Comparison of ENCODE assay signal across 9 mouse cellular contexts in genomic region chr10:77130561-77131240, GRCm38 (mm10). TPM values are rescaled to one million over a fixed set of nuclear protein-coding genes. Genes with fewer than 3 reads are reported as not detected.
DNase-seq lines count a peak whose midpoint lies in the region; ATAC-seq and TF ChIP-seq lines count a peak whose summit lies in the region.
"Had no signal": no experiment of that assay in that cellular context is flagged by ENCODE, and none has a peak within 500 bp of the region (broad histone marks: within the 10 kb centered on the region; RNA-seq: fewer than 3 reads in every experiment).

No protein-coding gene starts in this region.

- peaks cover 3% of the 10 kb centered on the region for H3K36me3 ChIP-seq in heart, embryonic 13.5 days
- H3K36me3 ChIP-seq in kidney, postnatal 0 days (ENCODE audit: insufficient read depth, low read length): no peaks in the 10 kb centered on the region
- no peaks in the 10 kb centered on the region for H3K36me3 ChIP-seq in liver, adult 2 months (ENCODE audit: control insufficient read depth, insufficient read depth, low read length)
- no peaks in the 10 kb centered on the region for H3K36me3 ChIP-seq in splenic B cell, adult 2 months (ENCODE audit: control insufficient read depth, insufficient read depth, low read length, poor library complexity, severe bottlenecking)

- no peaks in the 10 kb centered on the region for H3K9me3 ChIP-seq in heart, embryonic 13.5 days
- H3K9me3 ChIP-seq in kidney, postnatal 0 days (replicated peaks; ENCODE audit: low read length): no peaks in the 10 kb centered on the region

- TF ChIP-seq CTCF in kidney, postnatal 0 days (IDR thresholded peaks at IDR 0.05; ENCODE audit: low read depth): peak; percentile 100
- TF ChIP-seq CTCF in liver, adult 2 months (IDR thresholded peaks at IDR 0.05; ENCODE audit: low read depth, low read length): peak; percentile 100

- peak overlapping the region; percentile 44; the same call in 1 of the 2 replicates for H3K9ac ChIP-seq in heart, embryonic 13.5 days
- H3K9ac ChIP-seq in kidney, postnatal 0 days (ENCODE audit: low read depth, low read length): no peak overlapping the region
- H3K9ac ChIP-seq in liver, adult 2 months (ENCODE audit: low read depth, low read length): no peak overlapping the region

- peaks cover 67% of the 10 kb centered on the region for H3K4me1 ChIP-seq in heart, embryonic 13.5 days
- H3K4me1 ChIP-seq in kidney, postnatal 0 days (replicated peaks; ENCODE audit: insufficient read depth, low read length): peaks cover 38% of the 10 kb centered on the region
- H3K4me1 ChIP-seq in liver, adult 2 months (ENCODE audit: control insufficient read depth, insufficient read depth, low read length): peaks cover 3% of the 10 kb centered on the region

- no peak overlapping the region for H3K4me3 ChIP-seq in heart, embryonic 13.5 days
- no peak overlapping the region for H3K4me3 ChIP-seq in kidney, postnatal 0 days (replicated peaks; ENCODE audit: low read depth, low read length)
- no peak overlapping the region for H3K4me3 ChIP-seq in liver, adult 2 months (ENCODE audit: insufficient read depth, low read depth, low read length)
- H3K4me3 ChIP-seq: erythroblast, embryonic 14.5 days had no signal

- ATAC-seq in heart, embryonic 13.5 days (ENCODE audit: extremely low read depth, insufficient number of reproducible peaks, low FRiP score, low TSS enrichment): peak; percentile 4; the same call in 1 of the 2 replicates
- ATAC-seq in kidney, postnatal 0 days (replicated peaks; ENCODE audit: low FRiP score, low read depth): 0 out of 2 replicates have a peak, but pooled peaks have one; percentile 6

- H3K4me2 ChIP-seq in heart, embryonic 13.5 days: no peak overlapping the region
- H3K4me2 ChIP-seq in kidney, postnatal 0 days (ENCODE audit: low read length): no peak overlapping the region

- TF ChIP-seq POLR2A in liver, adult 2 months (IDR thresholded peaks at IDR 0.05; ENCODE audit: extremely low read depth, insufficient read depth, low read length): no peak

- peak; percentile 86 for DNase-seq in CD4-positive, CD25-positive, alpha-beta regulatory T cell, adult 2 months (ENCODE audit: low read depth, low spot score)
- peak; percentile 75 for DNase-seq in brain, embryonic 18.5 days (ENCODE audit: low read depth, low spot score)
- DNase-seq in fat pad, adult 2 months (ENCODE audit: extremely low read depth, low read depth, low spot score): peak; percentile 31
- peak; percentile 94 for DNase-seq in kidney, postnatal 0 days (ENCODE audit: low spot score)
- DNase-seq in liver, adult 2 months (ENCODE audit: extremely low read depth, low read depth, low spot score): peak; percentile 87
- peak; percentile 87 for DNase-seq in naive thymus-derived CD4-positive, alpha-beta T cell, adult 2 months (ENCODE audit: low read depth)
- peak; percentile 85 for DNase-seq in splenic B cell, adult 2 months (ENCODE audit: low read depth, low spot score)

- H3K27ac ChIP-seq in heart, embryonic 13.5 days (replicated peaks): peak overlapping the region; percentile 32
- peak overlapping the region; percentile 67; the same call in 1 of the 2 replicates for H3K27ac ChIP-seq in kidney, postnatal 0 days
- H3K27ac ChIP-seq in liver, adult 2 months (replicated peaks; ENCODE audit: insufficient read depth, low read depth, low read length): no peak overlapping the region

- 44% methylated on average over 13 of the region's 13 CpGs for WGBS in heart, embryonic 13.5 days
- WGBS in kidney, postnatal 0 days: 43% methylated on average over 13 of the region's 13 CpGs
- WGBS in liver, adult 2 months: 50% methylated on average over 13 of the region's 13 CpGs

- H3K79me2 ChIP-seq in liver, adult 2 months (ENCODE audit: control insufficient read depth, insufficient read depth, low read length): no peaks in the 10 kb centered on the region

- H3K27me3 ChIP-seq in heart, embryonic 13.5 days (replicated peaks): no peaks in the 10 kb centered on the region
- no peaks in the 10 kb centered on the region for H3K27me3 ChIP-seq in kidney, postnatal 0 days (ENCODE audit: insufficient read depth, low read length)
- no peaks in the 10 kb centered on the region for H3K27me3 ChIP-seq in liver, adult 2 months (ENCODE audit: control insufficient read depth, insufficient read depth, low read length)
- H3K27me3 ChIP-seq in splenic B cell, adult 2 months (ENCODE audit: control insufficient read depth, insufficient read depth, low read length, poor library complexity, severe bottlenecking): no peaks in the 10 kb centered on the region

RNA-seq across cellular contexts. Expression of gene Col18a1, which starts 35.6 kb away (rescaled TPM):
- 143 and 155 TPM in 2 replicates for polyA plus RNA-seq in heart, embryonic 13.5 days (2015; fragmentation: Nextera tagmentation; extraction: Ambion mirVana)
- polyA plus RNA-seq in kidney, postnatal 0 days (2015; fragmentation: Nextera tagmentation; extraction: Ambion mirVana): 178 and 197 TPM in 2 replicates
- total RNA-seq in liver, adult 2 months (2014; rRNA removed): 260 and 348 TPM in 2 replicates
- polyA plus RNA-seq in liver, adult 2 months (2012; rRNA removed): 452 and 472 TPM in 2 replicates

Comparison
In these comparisons a context has a peak if more than half of its experiments do, and no peak if none do; other contexts are left out.
1. DNase-seq: peak in every context shown above with its lines; median percentile 94 in kidney, postnatal 0 days; 87 in liver, adult 2 months; 87 in naive thymus-derived CD4-positive, alpha-beta T cell, adult 2 months; 86 in CD4-positive, CD25-positive, alpha-beta regulatory T cell, adult 2 months; 85 in splenic B cell, adult 2 months; 75 in brain, embryonic 18.5 days; 31 in fat pad, adult 2 months.